Mouse (Mus musculus): Measurements from ENCODE around the gene Tmed1.

DNA sequence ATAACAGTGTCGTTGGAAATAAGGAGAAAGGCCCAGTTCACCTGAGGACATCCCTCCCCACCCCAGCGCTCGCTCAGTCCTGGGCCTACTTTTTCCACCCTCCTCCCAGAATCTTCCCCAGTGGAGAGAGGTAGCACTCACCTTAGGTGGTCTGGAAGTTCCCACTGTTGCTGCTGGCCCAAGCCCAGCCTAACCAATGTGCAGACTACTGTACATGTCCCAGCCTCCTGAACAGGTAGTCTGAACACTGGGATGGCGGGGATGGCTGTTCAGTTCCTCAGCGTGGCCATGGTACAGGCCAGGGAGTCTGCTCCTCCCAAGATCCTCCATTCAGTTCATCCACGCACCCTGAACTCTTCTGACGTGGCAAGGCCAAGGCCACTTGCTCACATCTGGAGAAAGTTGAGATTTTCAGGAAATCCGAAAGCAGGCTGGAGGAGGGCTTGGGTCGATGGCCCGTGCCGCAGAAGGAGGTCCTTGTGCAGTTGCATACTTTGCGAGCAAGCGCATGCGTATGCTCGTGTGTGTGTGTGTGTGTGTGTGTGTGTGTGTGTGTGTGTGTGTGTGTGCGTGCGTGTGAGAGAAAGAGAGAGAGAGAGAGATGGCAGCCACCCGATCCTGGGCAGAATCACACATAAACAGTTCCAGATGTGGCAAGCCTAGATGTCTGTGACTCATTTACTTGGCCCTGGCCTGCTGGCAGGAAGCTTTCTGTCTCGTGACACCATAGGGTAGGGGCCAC lies 13.6 kb downstream of the Tmed1 start:
- TF ChIP-seq CTCF (IDR thresholded peaks at IDR 0.05; ENCODE audit: borderline replicate concordance, insufficient read depth, low read length), result no peak
- TF ChIP-seq POLR2A (IDR thresholded peaks at IDR 0.05; ENCODE audit: low read depth, low read length), result peak; percentile 76

Data from embryonic fibroblast, embryonic 13.5 days (primary cell).